Mouse (Mus musculus) heart, postnatal 25 days (tissue): ENCODE measurements around the gene Grk4. TPM values are rescaled to one million over a fixed set of nuclear protein-coding genes. Genes with fewer than 3 reads are reported as not detected.

Source experiments
- DNase-seq: peaks from one replicate; pipeline ENCODE4 v3.0.0; 2022; ENCODE audit warnings: low spot score
- intact Hi-C: fragments of 180-260 bp; cut with DNase I; formaldehyde crosslinking; loops from one replicate; pipeline ENCODE4 v1.15.1; 2025
- total RNA-seq, 2 experiments: library from RNA; stranded (reverse); gene quantifications; 2 replicates each; pipeline ENCODE4 v1.2.3; 2021

Gene Grk4
- under 1 TPM; 0.55 to 0.67 TPM for total RNA-seq

GRCm38 (mm10) chr5:34659686-34660590, at the start of gene Grk4, which contains the start of gene Nop14:
TSS of gene Grk4 (plus strand) at chr5:34660379.
TSS of gene Nop14 (minus strand) at chr5:34660148.
- intact Hi-C loops = loop anchor here (5.0 to 10.0 kb wide), 4 partner anchors 102 to 878 kb away; partner anchors contain the start of genes Hgfac, Htt and Letm1
- peak; percentile 99 for DNase-seq

GRCm38 (mm10) chr5:34632996-34633395, 27.2 kb upstream of the Grk4 start:
- no peak for DNase-seq
- intact Hi-C loops = no loop called here

GRCm38 (mm10) chr5:34633641-34634040, 26.5 kb upstream of the Grk4 start:
- peak; percentile 40 for DNase-seq
- intact Hi-C loops = no loop called here

- intact Hi-C loops = no loop called here
- DNase-seq = no peak
These were observed 25.3 kb upstream of the Grk4 start for GRCm38 (mm10) chr5:34634746-34635400.

- DNase-seq = no peak
- intact Hi-C loops = loop anchor here (2.0 kb wide), 1 partner anchor 117 kb away; no protein-coding TSS in a partner anchor
These were observed 24.4 kb upstream of the Grk4 start for GRCm38 (mm10) chr5:34635665-34636192.

GRCm38 (mm10) chr5:34636481-34637287, 23.5 kb upstream of the Grk4 start, which contains the start of gene Mfsd10:
TSS of gene Mfsd10 (minus strand) at chr5:34637212.
- intact Hi-C loops = loop anchor here (2.0 kb wide), 1 partner anchor 118 kb away; no protein-coding TSS in a partner anchor
- DNase-seq = peak; percentile 67

GRCm38 (mm10) chr5:34637591-34638156, 22.5 kb upstream of the Grk4 start:
- no peak for DNase-seq
- intact Hi-C loops = loop anchor here (2.0 kb wide), 1 partner anchor 119 kb away; no protein-coding TSS in a partner anchor

- intact Hi-C loops = loop anchor here (2.0 kb wide), 1 partner anchor 95 kb away; no protein-coding TSS in a partner anchor
These were observed 18.2 kb upstream of the Grk4 start for GRCm38 (mm10) chr5:34641991-34642390.

GRCm38 (mm10) chr5:34642932-34643331, 17.2 kb upstream of the Grk4 start:
- intact Hi-C loops = loop anchor here (2.0 kb wide), 1 partner anchor 96 kb away; no protein-coding TSS in a partner anchor

More at GRCm38 (mm10) chr5:34641991-34642390, 18.2 kb upstream of the Grk4 start:
- no peak for DNase-seq

GRCm38 (mm10) chr5:34647581-34647980, 12.6 kb upstream of the Grk4 start:
- intact Hi-C loops = loop anchor here (5.0 kb wide), 1 partner anchor 435 kb away; no protein-coding TSS in a partner anchor
- DNase-seq = no peak

More at GRCm38 (mm10) chr5:34642932-34643331, 17.2 kb upstream of the Grk4 start:
- DNase-seq = no peak

- no peak for DNase-seq
- intact Hi-C loops = no loop called here
These were observed 7.2 kb upstream of the Grk4 start for GRCm38 (mm10) chr5:34652961-34653360.

GRCm38 (mm10) chr5:34654881-34655280, 5.3 kb upstream of the Grk4 start:
- intact Hi-C loops = loop anchor here (5.0 kb wide), 2 partner anchors 283 to 873 kb away; partner anchors contain the start of gene Letm1
- no peak for DNase-seq

- intact Hi-C loops = loop anchor here (5.0 kb wide), 2 partner anchors 285 to 875 kb away; partner anchors contain the start of gene Letm1
- no peak for DNase-seq
These were observed 2.6 kb upstream of the Grk4 start for GRCm38 (mm10) chr5:34657556-34657955.

GRCm38 (mm10) chr5:34660591-34661130, 482 bp downstream of the Grk4 start:
- intact Hi-C loops = loop anchor here (5.0 to 10.0 kb wide), 2 partner anchors 102 to 384 kb away; partner anchors contain the start of genes Hgfac and Htt
- no peak for DNase-seq

GRCm38 (mm10) chr5:34661909-34662308, 1.7 kb downstream of the Grk4 start:
- DNase-seq = no peak
- intact Hi-C loops = loop anchor here (5.0 to 10.0 kb wide), 2 partner anchors 100 to 383 kb away; partner anchors contain the start of genes Hgfac and Htt

GRCm38 (mm10) chr5:34663231-34663630, 3.1 kb downstream of the Grk4 start:
- DNase-seq = no peak
- intact Hi-C loops = loop anchor here (5.0 to 10.0 kb wide), 2 partner anchors 99 to 382 kb away; partner anchors contain the start of genes Hgfac and Htt

GRCm38 (mm10) chr5:34669493-34669892, 9.3 kb downstream of the Grk4 start:
- intact Hi-C loops = loop anchor here (10.0 kb wide), 1 partner anchor 375 kb away; the partner anchor contains the start of gene Hgfac
- no peak for DNase-seq

GRCm38 (mm10) chr5:34670280-34670679, 10.1 kb downstream of the Grk4 start:
- intact Hi-C loops = no loop called here
- no peak for DNase-seq
